Mouse (Mus musculus) CD4-positive naive resting alpha-beta T cell, adult 76 days (primary cell): Measurements from ENCODE around the gene Kctd19. TPM values are rescaled to one million over a fixed set of nuclear protein-coding genes. Genes with fewer than 3 reads are reported as not detected.

ENCODE experiments used
- total RNA-seq: library from RNA; stranded (reverse); gene quantifications from one replicate; pipeline ENCODE4 v1.2.4, GENCODE M21; 2023

Kctd19 gene
- total RNA-seq = not detected

DNA sequence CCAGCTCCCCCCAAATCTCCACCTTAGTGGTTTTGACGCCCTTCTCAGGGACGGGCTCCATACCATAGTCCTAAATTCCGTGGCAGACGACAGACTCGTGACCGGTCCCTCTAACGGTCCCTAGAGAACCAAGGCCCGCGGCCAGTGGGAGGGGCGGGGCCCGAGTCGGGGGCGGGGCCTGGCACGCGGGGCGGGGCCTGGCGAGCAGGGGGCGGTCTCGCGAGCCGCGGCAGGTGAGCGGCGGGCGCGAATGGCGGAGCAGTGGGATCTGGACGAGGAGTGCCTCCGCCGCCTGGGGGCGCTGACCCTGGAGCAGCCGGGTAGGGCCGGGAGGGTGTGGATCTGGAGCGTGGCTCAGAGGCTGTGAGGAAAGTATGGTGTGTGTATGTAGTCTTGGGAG, at the start of gene Kctd19, which contains the start of gene Lrrc36:
Gene Kctd19, minus strand, starts transcription at position 112 of the 400 bp plus-strand sequence.
Gene Lrrc36, plus strand, starts transcription at position 181 of the 400 bp plus-strand sequence.

DNA sequence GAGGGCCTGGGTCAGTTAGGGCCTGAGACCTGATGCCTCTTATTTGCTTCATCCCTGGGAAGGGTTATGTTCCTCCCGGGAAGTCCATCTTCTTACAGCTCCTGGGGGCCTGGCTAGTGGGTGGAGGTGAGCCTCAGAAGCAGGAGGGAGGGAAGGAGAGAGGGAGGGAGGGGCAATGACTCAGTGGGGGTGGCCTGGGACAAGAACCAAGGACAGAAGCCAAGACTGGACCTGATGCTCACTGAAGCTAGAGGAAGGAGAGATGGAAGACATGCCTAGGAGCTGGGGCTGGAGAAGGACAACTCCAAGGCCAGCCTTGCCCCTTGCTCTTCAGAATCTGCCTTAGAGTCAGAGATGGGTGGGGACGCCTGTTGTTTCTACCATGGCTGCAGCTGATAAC, 40.3 kb downstream of the Kctd19 start, which contains the start of gene Plekhg4:
Gene Plekhg4, plus strand, starts transcription at position 243 of the 400 bp plus-strand sequence.

DNA sequence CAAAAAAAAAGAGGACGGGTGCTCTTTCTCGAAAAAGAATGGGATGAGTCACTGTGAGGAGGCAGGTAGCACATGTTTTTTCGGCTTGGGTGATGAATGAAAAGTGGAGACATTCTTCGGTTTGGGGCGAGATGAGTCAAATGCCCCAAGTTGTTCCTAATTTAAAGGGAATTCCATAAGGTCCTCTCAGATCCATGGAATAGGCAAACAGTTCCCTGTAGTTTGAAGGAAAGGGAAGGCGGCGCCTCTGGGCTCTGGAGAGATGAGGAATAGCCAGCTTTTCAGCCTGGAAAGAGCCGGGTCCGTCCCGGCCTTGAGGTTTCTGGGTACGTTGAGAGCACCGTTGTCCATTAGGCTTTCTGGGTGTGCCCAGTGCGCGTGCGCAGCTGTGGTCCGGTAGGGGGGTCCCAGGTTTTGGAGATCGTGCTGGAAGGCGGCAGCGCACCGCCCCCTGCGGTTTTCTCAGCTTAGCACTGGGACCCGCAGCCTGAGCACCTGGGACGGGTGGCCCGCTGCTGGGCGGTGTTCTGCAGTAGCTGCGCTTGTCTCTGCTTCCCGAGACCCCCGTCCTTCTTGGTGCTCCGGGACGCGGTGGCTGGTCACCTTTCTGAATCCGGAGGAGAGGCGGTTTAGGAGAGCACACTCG, 64.7 kb downstream of the Kctd19 start, which contains the start of gene Slc9a5:
Gene Slc9a5, plus strand, starts transcription at position 394 of the 646 bp plus-strand sequence.

DNA sequence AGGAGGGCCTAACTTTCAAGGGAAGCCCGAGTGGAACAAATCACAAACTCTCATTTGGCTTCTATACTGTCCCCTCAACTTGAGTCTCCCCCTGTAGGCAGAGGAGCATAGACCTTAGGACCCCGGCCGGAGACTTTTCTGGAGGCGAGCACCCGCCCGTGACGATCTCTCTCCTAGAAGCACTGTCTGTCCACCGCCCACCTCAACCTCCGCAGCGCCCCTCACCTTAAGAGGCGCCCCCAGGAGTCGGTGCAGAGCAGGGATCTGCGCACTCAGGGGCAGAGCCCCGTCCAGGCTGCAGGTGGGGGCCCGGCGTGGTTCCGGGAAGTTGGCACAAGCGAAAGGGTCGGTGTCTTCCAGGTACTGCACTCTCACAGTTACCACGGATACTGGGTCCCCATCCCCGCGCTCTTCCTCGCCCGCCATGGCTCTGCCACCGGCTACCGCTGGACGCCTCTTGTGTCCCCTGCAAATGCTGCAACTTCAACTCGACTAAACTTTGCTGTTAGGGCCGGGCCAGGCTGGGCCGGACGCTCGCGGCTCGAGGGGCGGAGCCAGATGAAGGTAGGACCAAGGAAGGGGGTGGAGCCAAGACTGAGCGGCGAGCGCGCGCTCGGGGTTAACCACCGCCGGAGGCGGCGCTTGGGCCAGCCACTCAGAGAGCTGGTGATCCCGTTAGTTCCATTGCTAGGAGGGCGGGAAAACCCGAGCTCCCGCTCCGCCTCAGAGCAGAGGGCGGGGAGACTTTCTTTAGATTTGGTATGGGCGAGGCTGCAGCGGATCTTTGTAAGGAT, 65.7 kb downstream of the Kctd19 start, which contains the start of gene Fhod1:
Gene Fhod1, minus strand, starts transcription at position 526 of the 794 bp plus-strand sequence.

Other genes starting within 250 kb of the Kctd19 start
- gene Cbfb, start 242.8 kb downstream of the Kctd19 start, total RNA-seq = 96.8 TPM
- 23.3 TPM for gene D230025D16Rik, start 188.4 kb downstream of the Kctd19 start, total RNA-seq
- gene B3gnt9, start 158.3 kb downstream of the Kctd19 start, total RNA-seq = 2.3 TPM
- gene Tradd, start 148.9 kb downstream of the Kctd19 start, total RNA-seq = 22.7 TPM
- 10.0 TPM for gene Fbxl8, start 148.9 kb downstream of the Kctd19 start, total RNA-seq
- gene Hsf4, start 143.7 kb downstream of the Kctd19 start, total RNA-seq = 0.94 TPM
- not detected for gene Nol3, start 137.4 kb downstream of the Kctd19 start, total RNA-seq
- gene 4931428F04Rik, start 123.6 kb downstream of the Kctd19 start, total RNA-seq = 5.0 TPM
- 0.67 TPM for gene Exoc3l, start 117.4 kb downstream of the Kctd19 start, total RNA-seq
- gene E2f4, start 115.8 kb downstream of the Kctd19 start, total RNA-seq = 90.3 TPM
- gene Elmo3, start 107.9 kb downstream of the Kctd19 start, total RNA-seq = 4.6 TPM
- 5.3 TPM for gene Lrrc29, start 87.2 kb downstream of the Kctd19 start, total RNA-seq
- 25.6 TPM for gene Tmem208, start 87.1 kb downstream of the Kctd19 start, total RNA-seq
- gene Fhod1, start 65.5 kb downstream of the Kctd19 start, total RNA-seq = 17.7 TPM
- 0.82 TPM for gene Slc9a5, start 64.7 kb downstream of the Kctd19 start, total RNA-seq
- not detected for gene Plekhg4, start 40.2 kb downstream of the Kctd19 start, total RNA-seq
- not detected for gene Lrrc36, start 69 bp upstream of the Kctd19 start, total RNA-seq
- gene Tppp3, start 58.0 kb upstream of the Kctd19 start, total RNA-seq = 0.82 TPM
- gene Zdhhc1, start 83.4 kb upstream of the Kctd19 start, total RNA-seq = 4.3 TPM
- not detected for gene Hsd11b2, start 105.3 kb upstream of the Kctd19 start, total RNA-seq
- gene Atp6v0d1, start 152.5 kb upstream of the Kctd19 start, total RNA-seq = 82.3 TPM
- gene Ripor1, start 191.8 kb upstream of the Kctd19 start, total RNA-seq = 19.3 TPM
- gene Ctcf, start 223.1 kb upstream of the Kctd19 start, total RNA-seq = 147 TPM
- gene Agrp, start 223.9 kb upstream of the Kctd19 start, total RNA-seq = not detected